Mouse (Mus musculus) lung, embryonic 14.5 days (tissue): ENCODE results near the gene Gm765. TPM values are rescaled to one million over a fixed set of nuclear protein-coding genes. Genes with fewer than 3 reads are reported as not detected.
A peak's percentile ranks its signal among the peaks of the same experiment; 100 is the strongest.

Experiments
- ATAC-seq: fragments of 200-750 bp; cut with Nextera tagmentation; 2 replicates; pipeline ENCODE4 v1.8.0; 2017; ENCODE audit warnings: mild to moderate bottlenecking, moderate TSS enrichment, moderate library complexity; ENCODE audit not compliant: insufficient read depth
- DNase-seq: peaks from one replicate; pipeline ENCODE4 v3.0.0-alpha.2; 2015
- H3K27ac ChIP-seq: fragments of 300-500 bp; sonication (generic); 2 replicates; pipeline ENCODE4 v1.5.1; 2014; ENCODE audit warnings: low read depth, mild to moderate bottlenecking, moderate library complexity
- H3K27me3 ChIP-seq: fragments of 300-500 bp; sonication (generic); 2 replicates; pipeline ENCODE4 v1.6.1; 2014; ENCODE audit warnings: low read length, control low read depth; ENCODE audit not compliant: insufficient read depth
- H3K36me3 ChIP-seq: fragments of 300-500 bp; sonication (generic); 2 replicates; pipeline ENCODE4 v1.6.1; 2014; ENCODE audit warnings: control low read depth; ENCODE audit not compliant: insufficient read depth
- H3K4me1 ChIP-seq: fragments of 300-500 bp; sonication (generic); 2 replicates; pipeline ENCODE4 v1.6.1; 2014; ENCODE audit warnings: antibody characterized with exemption, control low read depth; ENCODE audit not compliant: insufficient read depth
- H3K4me2 ChIP-seq: fragments of 300-500 bp; sonication (generic); 2 replicates; pipeline ENCODE4 v1.6.1; 2014; ENCODE audit warnings: mild to moderate bottlenecking
- H3K4me3 ChIP-seq: fragments of 300-500 bp; sonication (generic); 2 replicates; pipeline ENCODE4 v1.5.1; 2014; ENCODE audit warnings: low read depth, low read length
- H3K9ac ChIP-seq: fragments of 300-500 bp; sonication (generic); 2 replicates; pipeline ENCODE4 v1.6.1; 2014
- H3K9me3 ChIP-seq: fragments of 300-500 bp; sonication (generic); 2 replicates; pipeline ENCODE4 v1.6.1; 2016; ENCODE audit warnings: low read depth, low read length, control low read depth
- CTCF ChIP-seq: IDR thresholded peaks from 2 replicates; pipeline ENCODE4 v1.5.1; 2016; ENCODE audit warnings: antibody characterized with exemption, low read depth
- WGBS: fragments of 180-500 bp; shearing (Covaris S2); extraction: QIAGEN DNeasy Blood & Tissue Kit; methylation state at CpG from one replicate; pipeline ENCODE4 v1.1.7; 2014; 5-methylcytosine and 5-hydroxymethylcytosine counted together
- polyA plus RNA-seq: library from polyadenylated mRNA; unstranded; fragments of >200 nt; fragmentation: Nextera tagmentation; extraction: Ambion mirVana; gene quantifications from 2 replicates; pipeline ENCODE4 v1.2.1, GENCODE M21; 2014

Gene Gm765
- polyA plus RNA-seq, 1 experiment from 2014 or later, result not detected

DNA sequence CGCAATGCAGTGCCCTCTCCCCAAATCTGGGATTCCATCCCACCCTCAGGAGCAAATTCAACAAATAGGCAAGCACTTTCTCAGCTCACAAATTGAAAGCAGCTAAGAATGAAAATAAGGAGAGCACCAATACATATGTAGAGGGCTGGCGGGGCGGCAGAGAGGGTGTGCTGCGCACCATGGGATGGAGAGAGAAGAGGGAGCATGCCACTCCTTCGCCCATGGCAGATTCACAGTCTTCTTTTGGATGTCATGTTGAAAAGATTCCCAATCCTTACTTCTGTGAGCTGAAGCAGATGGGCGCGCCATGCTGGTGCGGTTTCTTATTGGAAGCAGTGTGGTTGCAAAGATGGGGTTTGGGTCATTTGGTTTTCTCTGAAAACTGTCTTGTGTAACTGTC, 118.6 kb downstream of the Gm765 start:
- Histone ChIP-seq H3K27me3 (no peaks in the 10 kb centered on the region), H3K9ac (no peak overlapping the region), H3K4me3 (no peak overlapping the region), H3K4me2 (no peak overlapping the region), H3K36me3 (no peaks in the 10 kb centered on the region), H3K27ac (no peak overlapping the region), H3K9me3 (no peaks in the 10 kb centered on the region), H3K4me1 (no peaks in the 10 kb centered on the region)
- ATAC-seq (no peak), DNase-seq (no peak)
- no peak for TF ChIP-seq CTCF
- 91% methylated on average over 8 of the region's 8 CpGs for WGBS

DNA sequence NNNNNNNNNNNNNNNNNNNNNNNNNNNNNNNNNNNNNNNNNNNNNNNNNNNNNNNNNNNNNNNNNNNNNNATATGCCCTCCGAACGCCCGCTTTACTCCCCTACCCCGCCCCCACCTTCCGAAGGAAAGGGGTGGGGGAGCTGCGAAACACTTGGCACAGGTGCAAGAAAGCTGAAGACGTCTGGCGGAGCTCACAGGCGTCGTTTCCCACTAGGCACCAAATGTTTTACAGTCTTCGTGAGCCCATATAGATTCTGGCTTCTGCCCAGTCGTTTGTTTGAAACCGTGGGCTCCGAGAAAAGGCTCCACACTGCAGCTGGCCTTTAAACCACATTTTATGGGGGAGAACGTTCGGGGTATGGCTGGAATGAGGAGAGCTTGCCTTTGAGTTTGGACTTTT, 120.6 kb downstream of the Gm765 start:
- 55% methylated on average over 16 of the region's 16 CpGs for WGBS
- H3K9ac ChIP-seq, result no peak overlapping the region
- ATAC-seq, result no peak
- no peak for TF ChIP-seq CTCF
- peak; percentile 17 for DNase-seq
- no peaks in the 10 kb centered on the region for H3K36me3 ChIP-seq
- no peak overlapping the region for H3K4me2 ChIP-seq
- H3K4me3 ChIP-seq, result no peak overlapping the region
- no peak overlapping the region for H3K27ac ChIP-seq
- H3K9me3 ChIP-seq, result no peaks in the 10 kb centered on the region
- no peaks in the 10 kb centered on the region for H3K4me1 ChIP-seq
- H3K27me3 ChIP-seq, result no peaks in the 10 kb centered on the region

DNA sequence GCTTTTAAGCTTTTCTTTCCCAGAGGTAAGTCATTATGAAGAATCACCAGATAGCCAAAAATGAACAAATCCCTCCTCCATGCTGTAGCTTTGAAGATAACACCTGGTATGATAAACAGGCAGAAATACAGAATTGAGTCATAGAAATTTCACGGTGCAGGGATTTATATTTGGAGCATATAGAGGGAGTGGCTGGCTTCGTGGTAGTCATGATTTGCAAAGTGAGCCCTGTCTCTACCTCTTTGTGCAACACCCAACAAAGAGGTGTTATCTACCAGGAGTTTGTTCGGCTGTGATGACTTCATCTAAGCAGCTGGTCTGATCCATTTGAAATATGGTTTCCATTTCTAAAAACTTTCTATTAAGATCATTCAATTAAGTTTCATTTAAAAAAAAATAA, 130.3 kb downstream of the Gm765 start:
- Histone ChIP-seq H3K4me1 (no peaks in the 10 kb centered on the region), H3K27me3 (no peaks in the 10 kb centered on the region), H3K4me3 (no peak overlapping the region), H3K4me2 (no peak overlapping the region), H3K36me3 (no peaks in the 10 kb centered on the region), H3K9me3 (no peaks in the 10 kb centered on the region), H3K27ac (no peak overlapping the region), H3K9ac (no peak overlapping the region)
- DNase-seq (no peak), ATAC-seq (no peak)
- no peak for TF ChIP-seq CTCF
- WGBS, result 60% methylated on average over 3 of the region's 3 CpGs

DNA sequence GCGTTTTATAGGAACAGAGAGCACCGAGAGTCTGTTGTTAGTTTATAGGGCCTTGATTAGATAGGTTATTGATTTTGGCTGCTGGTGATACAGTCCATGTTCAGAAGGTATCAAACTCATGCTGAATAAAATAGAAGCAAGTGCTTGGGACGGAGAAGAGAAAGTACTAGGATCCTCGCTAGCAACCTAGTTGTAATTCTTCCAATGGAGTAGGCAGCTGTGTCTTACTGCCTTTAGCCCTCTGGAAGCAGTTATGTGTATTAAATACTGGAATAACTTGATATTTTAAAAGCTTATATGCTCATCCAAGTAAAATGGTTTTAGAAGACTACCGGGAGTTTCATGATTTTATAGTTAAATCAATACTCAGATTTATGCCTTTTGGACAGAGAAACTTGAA, 132.3 kb downstream of the Gm765 start:
- no peak for TF ChIP-seq CTCF
- H3K27ac ChIP-seq, result no peak overlapping the region
- H3K9ac ChIP-seq, result no peak overlapping the region
- H3K36me3 ChIP-seq, result no peaks in the 10 kb centered on the region
- no peak overlapping the region for H3K4me3 ChIP-seq
- ATAC-seq, result no peak
- no peak overlapping the region for H3K4me2 ChIP-seq
- 72% methylated on average over 5 of the region's 5 CpGs for WGBS
- H3K4me1 ChIP-seq, result no peaks in the 10 kb centered on the region
- no peaks in the 10 kb centered on the region for H3K27me3 ChIP-seq
- no peaks in the 10 kb centered on the region for H3K9me3 ChIP-seq
- no peak for DNase-seq

DNA sequence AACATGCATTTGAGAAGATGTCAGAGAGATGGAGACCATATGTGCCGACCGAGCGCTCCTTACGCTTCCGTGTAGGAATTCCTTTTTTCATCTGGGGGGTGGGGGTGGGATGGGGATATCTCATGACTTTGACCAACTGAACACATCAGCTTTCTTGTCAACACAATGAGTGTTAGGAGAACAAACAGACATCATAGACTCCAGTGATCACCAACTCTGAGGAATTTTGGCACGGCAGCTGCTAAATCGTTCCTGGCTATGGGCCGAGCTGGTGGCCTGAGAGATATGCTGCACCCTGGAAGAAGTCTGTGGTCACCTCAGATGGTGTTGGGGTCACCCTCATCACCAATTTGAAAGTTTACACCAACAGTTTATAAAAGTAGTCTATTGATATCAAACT, 134.5 kb downstream of the Gm765 start:
- no peaks in the 10 kb centered on the region for H3K27me3 ChIP-seq
- no peak for TF ChIP-seq CTCF
- no peaks in the 10 kb centered on the region for H3K9me3 ChIP-seq
- DNase-seq, result peak; percentile 33
- H3K36me3 ChIP-seq, result no peaks in the 10 kb centered on the region
- H3K4me3 ChIP-seq, result no peak overlapping the region
- H3K9ac ChIP-seq, result no peak overlapping the region
- no peak overlapping the region for H3K4me2 ChIP-seq
- H3K4me1 ChIP-seq, result no peaks in the 10 kb centered on the region
- H3K27ac ChIP-seq, result no peak overlapping the region
- WGBS, result 66% methylated on average over 8 of the region's 8 CpGs
- ATAC-seq, result no peak

DNA sequence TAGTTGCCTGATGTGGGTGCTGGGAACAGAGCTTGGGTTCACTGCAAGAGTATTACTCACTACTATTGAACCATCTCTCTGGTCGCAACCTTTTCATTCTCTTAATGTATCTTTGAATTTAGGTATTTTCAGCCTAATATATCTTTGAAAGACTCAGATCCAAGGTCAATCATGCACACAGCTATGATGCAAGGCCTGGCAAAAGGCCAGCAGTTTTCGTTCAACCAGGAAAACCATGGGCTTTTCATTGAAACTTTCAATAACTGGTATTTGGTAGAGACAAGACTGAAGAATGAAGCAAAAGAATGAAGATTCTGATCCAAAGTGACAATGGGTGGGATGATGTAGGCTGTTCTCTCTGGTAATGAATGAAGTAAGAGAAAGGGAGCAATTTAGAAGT, 143.8 kb downstream of the Gm765 start:
- Histone ChIP-seq H3K9me3 (no peaks in the 10 kb centered on the region), H3K9ac (no peak overlapping the region), H3K4me3 (no peak overlapping the region), H3K27me3 (no peaks in the 10 kb centered on the region), H3K27ac (no peak overlapping the region), H3K4me2 (no peak overlapping the region), H3K4me1 (no peaks in the 10 kb centered on the region), H3K36me3 (no peaks in the 10 kb centered on the region)
- no peak for TF ChIP-seq CTCF
- peak; percentile 27 for DNase-seq
- WGBS, result 82% methylated on average over 2 of the region's 2 CpGs
- ATAC-seq, result no peak

DNA sequence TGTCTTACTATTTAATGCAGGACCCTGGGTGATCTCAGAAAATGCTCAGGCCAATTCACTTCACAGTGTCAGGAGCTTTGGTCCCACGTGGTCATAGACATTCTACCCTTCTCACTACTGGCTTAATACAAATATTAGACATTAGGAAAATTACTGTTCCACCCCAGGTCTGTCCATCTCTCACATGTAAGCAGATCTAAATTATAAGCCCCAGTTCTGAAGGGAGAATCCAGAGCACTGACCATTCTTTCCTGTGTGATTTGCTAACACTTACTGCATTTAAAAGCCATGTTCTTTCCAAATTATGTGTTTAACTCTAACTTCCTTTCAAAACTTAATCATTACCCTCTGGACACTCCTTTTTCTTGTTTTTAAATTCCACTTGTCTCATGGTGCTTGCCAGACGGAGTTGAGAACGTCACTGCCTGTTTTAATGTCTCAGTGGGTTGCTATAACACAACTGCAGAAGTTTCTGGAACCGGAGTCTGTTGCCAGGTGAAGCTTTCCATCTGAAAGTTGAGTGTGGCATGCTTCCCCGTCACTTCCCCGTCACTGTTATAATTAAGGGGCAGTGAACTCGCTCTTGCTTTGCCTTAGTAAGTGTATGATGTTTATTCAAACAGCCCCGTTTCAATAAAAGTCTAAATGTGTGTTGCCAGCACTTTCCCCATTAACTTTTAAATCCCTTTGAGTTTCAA, 151.7 kb downstream of the Gm765 start:
- Histone ChIP-seq H3K9me3 (no peaks in the 10 kb centered on the region), H3K9ac (no peak overlapping the region), H3K27me3 (no peaks in the 10 kb centered on the region), H3K27ac (no peak overlapping the region), H3K36me3 (no peaks in the 10 kb centered on the region), H3K4me1 (no peaks in the 10 kb centered on the region), H3K4me3 (no peak overlapping the region), H3K4me2 (no peak overlapping the region)
- no peak for ATAC-seq
- DNase-seq, result peak; percentile 38
- TF ChIP-seq CTCF, result no peak
- 43% methylated on average over 8 of the region's 8 CpGs for WGBS
